Mouse (Mus musculus) left cerebral cortex, adult 2 months (tissue): ENCODE measurements at regions not wholly inside any gene's neighbourhood (a gene's known extent, or its start where the extent isn't known, plus 50 kb on each side); places are given as distances from the start of the nearest gene placed in this dataset.
A peak's percentile ranks its signal among the peaks of the same experiment; 100 is the strongest.

Experiments used
- DNase-seq, 2 experiments: peaks; one replicate each; pipeline ENCODE4 v3.0.0; 2021 to 2022; ENCODE audit warnings: low spot score in 2 of 2, mixed read lengths in 1 of 2; ENCODE audit errors: extremely low spot score in 1 of 2
- H3K27ac ChIP-seq: fragments of 200-600 bp; 2 replicates; pipeline ENCODE4 v1.8.1; 2022
- H3K4me3 ChIP-seq: fragments of 200-600 bp; 2 replicates; pipeline ENCODE4 v1.8.1; 2022
- CTCF ChIP-seq: fragments of 200-600 bp; IDR thresholded peaks from 2 replicates; pipeline ENCODE4 v1.8.1; 2022; ENCODE audit warnings: antibody characterized with exemption, mild to moderate bottlenecking, moderate library complexity
- intact Hi-C: fragments of 180-260 bp; cut with DNase I; formaldehyde crosslinking; loops from one replicate; pipeline ENCODE4 v1.15.1; 2025

- Histone ChIP-seq H3K4me3 (no peak overlapping the region), H3K27ac (no peak overlapping the region)
- intact Hi-C loops, result no loop called here
- no peak for TF ChIP-seq CTCF
- DNase-seq, result no peak
Measured at GRCm38 (mm10) chr3:58110911-58111476, 263.1 kb upstream of the Pfn2 start.

GRCm38 (mm10) chr3:58112431-58112856, 264.6 kb upstream of the Pfn2 start:
- Histone ChIP-seq H3K4me3 (no peak overlapping the region), H3K27ac (no peak overlapping the region)
- TF ChIP-seq CTCF, result no peak
- DNase-seq, result no peak
- intact Hi-C loops, result no loop called here

DNA sequence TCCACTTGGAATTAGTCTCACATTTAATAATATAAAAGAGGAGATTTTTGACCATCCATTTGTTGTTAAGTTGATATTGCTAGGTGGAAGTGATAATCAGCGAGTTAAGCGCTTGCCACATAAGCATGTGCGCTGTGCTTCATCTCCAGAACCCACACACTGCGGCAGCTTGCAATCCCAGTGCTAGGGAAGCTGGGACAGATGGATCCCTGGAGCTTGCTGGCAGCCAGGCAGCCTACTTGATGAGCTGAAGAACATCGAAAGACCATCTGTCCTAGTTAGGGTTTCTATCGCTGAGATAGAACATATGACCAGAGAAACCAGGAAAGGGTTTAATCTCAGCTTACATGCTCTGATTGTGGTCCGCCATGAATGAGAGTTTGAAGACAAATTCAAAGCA, 266.1 kb upstream of the Pfn2 start:
- DNase-seq, result peak in 1 of 2 experiments; percentile 24
- H3K27ac ChIP-seq, result peak overlapping the region; percentile 44
- intact Hi-C loops, result no loop called here
- H3K4me3 ChIP-seq, result no peak overlapping the region
- no peak for TF ChIP-seq CTCF

- intact Hi-C loops, result no loop called here
- TF ChIP-seq CTCF, result no peak
Measured at GRCm38 (mm10) chr3:58115511-58115910, 267.6 kb upstream of the Pfn2 start.

GRCm38 (mm10) chr3:58116848-58117247, 269.0 kb upstream of the Pfn2 start:
- no peak for TF ChIP-seq CTCF
- intact Hi-C loops, result loop anchor here (1.0 kb wide), 3 partner anchors 25 to 182 kb away; no protein-coding TSS in a partner anchor
- 0 out of 2 replicates have a peak overlapping the region, but pooled peaks have one; percentile 3 for H3K4me3 ChIP-seq
- H3K27ac ChIP-seq, result peak overlapping the region; percentile 80
- DNase-seq, result peak; percentile 39 to 66

More at GRCm38 (mm10) chr3:58115511-58115910, 267.6 kb upstream of the Pfn2 start:
- no peak overlapping the region for H3K4me3 ChIP-seq
- DNase-seq, result no peak
- 0 out of 2 replicates have a peak overlapping the region, but pooled peaks have one; percentile 7 for H3K27ac ChIP-seq

- no peak for DNase-seq
- Histone ChIP-seq H3K4me3 (no peak overlapping the region), H3K27ac (no peak overlapping the region)
- no peak for TF ChIP-seq CTCF
- intact Hi-C loops, result loop anchor here (5.0 kb wide), 1 partner anchor 453 kb away; no protein-coding TSS in a partner anchor
Measured at GRCm38 (mm10) chr3:58120051-58120450, 272.2 kb upstream of the Pfn2 start.

- no peak overlapping the region; the same call in 1 of the 2 replicates for H3K27ac ChIP-seq
- intact Hi-C loops, result loop anchor here (1.0 to 5.0 kb wide), 2 partner anchors 275 to 455 kb away; no protein-coding TSS in a partner anchor
- H3K4me3 ChIP-seq, result no peak overlapping the region
- DNase-seq, result peak; percentile 78 to 81
- peak; percentile 96 for TF ChIP-seq CTCF
Measured at GRCm38 (mm10) chr3:58122456-58123359, 274.8 kb upstream of the Pfn2 start.

GRCm38 (mm10) chr3:58123396-58124077, 275.7 kb upstream of the Pfn2 start:
- Histone ChIP-seq H3K27ac (no peak overlapping the region), H3K4me3 (no peak overlapping the region)
- no peak for DNase-seq
- intact Hi-C loops, result loop anchor here (5.0 kb wide), 1 partner anchor 456 kb away; no protein-coding TSS in a partner anchor
- TF ChIP-seq CTCF, result no peak

GRCm38 (mm10) chr3:58124886-58125285, 277.0 kb upstream of the Pfn2 start:
- TF ChIP-seq CTCF, result no peak
- Histone ChIP-seq H3K27ac (no peak overlapping the region), H3K4me3 (no peak overlapping the region)
- no peak for DNase-seq
- intact Hi-C loops, result loop anchor here (5.0 kb wide), 1 partner anchor 458 kb away; no protein-coding TSS in a partner anchor

DNA sequence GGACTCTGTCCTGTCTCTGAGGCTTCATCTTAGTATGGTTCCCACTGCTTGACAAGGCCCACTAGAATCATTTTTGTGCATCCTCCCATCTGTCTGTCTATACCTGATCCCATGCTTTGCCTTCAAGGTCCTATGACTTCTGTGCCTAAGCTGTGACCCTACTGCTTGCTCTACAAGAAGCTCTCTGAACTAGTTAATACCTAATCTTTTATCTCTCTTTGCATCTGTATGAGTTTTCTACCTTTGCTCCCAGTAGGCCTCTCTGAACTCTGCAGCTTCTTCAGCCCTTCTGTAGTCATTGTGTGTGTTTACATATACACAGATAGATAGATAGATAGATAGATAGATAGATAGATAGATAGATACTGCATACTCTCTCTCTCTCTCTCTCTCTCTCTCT, 279.1 kb upstream of the Pfn2 start:
- TF ChIP-seq CTCF, result no peak
- intact Hi-C loops, result no loop called here
- DNase-seq, result no peak
- no peak overlapping the region for H3K4me3 ChIP-seq
- no peak overlapping the region for H3K27ac ChIP-seq

DNA sequence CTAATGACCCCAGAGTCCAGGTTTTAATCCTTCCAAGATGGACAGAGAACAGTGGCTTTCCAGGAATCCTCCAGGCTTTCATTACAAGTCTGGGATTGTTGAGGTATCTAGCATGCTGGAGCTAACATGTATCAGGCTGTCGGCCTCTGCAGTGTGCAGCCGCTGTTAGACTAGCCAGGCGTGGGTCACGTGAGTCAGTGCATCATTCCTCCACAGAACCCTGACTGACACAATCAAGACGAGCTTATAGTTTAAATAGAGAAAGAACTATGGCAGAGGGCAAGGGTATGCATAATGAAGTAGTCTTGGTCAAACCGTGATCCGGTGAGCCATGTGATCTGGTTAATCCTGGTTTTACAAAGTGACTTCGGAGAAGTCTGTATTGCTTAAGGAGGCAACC, 280.2 kb upstream of the Pfn2 start:
- H3K27ac ChIP-seq, result no peak overlapping the region
- intact Hi-C loops, result no loop called here
- no peak for DNase-seq
- TF ChIP-seq CTCF, result no peak
- H3K4me3 ChIP-seq, result no peak overlapping the region
